Mouse (Mus musculus): ENCODE data around the gene Sptssb. TPM values are rescaled to one million over a fixed set of nuclear protein-coding genes. Genes with fewer than 3 reads are reported as not detected.

The Sptssb gene
- total and polyA plus RNA-seq, 3 experiments = not detected

DNA sequence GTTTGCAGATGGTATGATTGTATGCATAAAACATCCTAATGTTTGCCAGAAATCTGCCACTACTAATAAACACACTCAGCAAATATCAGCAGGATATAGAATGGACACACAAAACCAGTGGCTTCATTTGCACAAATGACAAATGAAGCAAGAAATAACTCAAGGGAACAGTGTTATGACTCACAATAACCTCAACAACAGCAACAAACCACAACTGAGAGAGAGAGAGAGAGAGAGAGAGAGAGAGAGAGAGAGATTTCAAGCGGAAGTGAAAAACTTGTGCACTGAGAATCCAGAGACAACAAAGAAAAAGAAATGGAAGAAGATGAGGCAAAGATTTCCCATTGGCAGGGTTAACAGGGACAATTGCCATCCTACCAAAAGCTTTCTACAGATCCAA lies 35.2 kb downstream of the Sptssb start:
- Histone ChIP-seq H3K4me3 (replicated peaks in 1 of 3; ENCODE audit: low read depth in 2 of 3, low read length in 2 of 3, poor library complexity in 1 of 3) (no peak overlapping the region), H3K9me3 (replicated peaks; ENCODE audit: low read length) (no peaks in the 10 kb centered on the region), H3K27me3 (replicated peaks) (no peaks in the 10 kb centered on the region), H3K4me2 (ENCODE audit: insufficient read depth, low read depth, poor library complexity, severe bottlenecking) (no peak overlapping the region), H3K36me3 (replicated peaks in 1 of 2; ENCODE audit: control insufficient read depth in 1 of 2, insufficient read depth in 1 of 2, low read length in 1 of 2) (no peaks in the 10 kb centered on the region), H3K9ac (ENCODE audit: insufficient read depth, low read depth) (no peak overlapping the region), H3K4me1 (ENCODE audit: control insufficient read depth in 1 of 2, insufficient read depth in 2 of 2) (peaks cover 6 to 26% of the 10 kb centered on the region in 2 experiments; a peak in 3 of 4 replicates), H3K79me2 (replicated peaks; ENCODE audit: control insufficient read depth, extremely low read depth, insufficient read depth, poor library complexity, severe bottlenecking) (no peaks in the 10 kb centered on the region), H3K27ac (ENCODE audit: insufficient read depth, low read depth) (no peak overlapping the region)
- TF ChIP-seq POLR2AphosphoS2 (IDR thresholded peaks at IDR 0.05; ENCODE audit: low read depth, low read length) = no peak
- TF ChIP-seq ELF1 (IDR thresholded peaks at IDR 0.05; ENCODE audit: low read depth, low read length) = peak; percentile 30; the same call in 1 of the 2 replicates
- TF ChIP-seq CHD2 (IDR thresholded peaks at IDR 0.05; ENCODE audit: low read length) = 0 out of 2 replicates have a peak, but pooled peaks have one; percentile 40
- no peak for TF ChIP-seq USF2 (conservative IDR thresholded peaks at IDR 0.05; ENCODE audit: low read depth, low read length)
- TF ChIP-seq CHD1 (IDR thresholded peaks at IDR 0.05; ENCODE audit: low read depth, low read length) = no peak
- peak; percentile 73 for TF ChIP-seq JUN (IDR thresholded peaks at IDR 0.05; ENCODE audit: insufficient read depth, low read depth, low read length)
- TF ChIP-seq MAX (IDR thresholded peaks at IDR 0.05; ENCODE audit: low read length) = no peak
- TF ChIP-seq NRF1 (IDR thresholded peaks at IDR 0.05; ENCODE audit: low read depth, low read length) = no peak
- no peak for TF ChIP-seq ZKSCAN1 (IDR thresholded peaks at IDR 0.05; ENCODE audit: borderline replicate concordance, low read depth, low read length)
- peak; percentile 49; the same call in 1 of the 2 replicates for TF ChIP-seq ETS1 (conservative IDR thresholded peaks at IDR 0.05; ENCODE audit: low read depth, low read length)
- TF ChIP-seq JUND (conservative IDR thresholded peaks at IDR 0.05; ENCODE audit: low read depth, low read length) = peak; percentile 81
- TF ChIP-seq SIN3A (IDR thresholded peaks at IDR 0.05; ENCODE audit: low read length) = 0 out of 2 replicates have a peak, but pooled peaks have one; percentile 32
- peak; percentile 61 for TF ChIP-seq BHLHE40 (IDR thresholded peaks at IDR 0.05; ENCODE audit: low read depth, low read length)
- TF ChIP-seq RCOR1 (conservative IDR thresholded peaks at IDR 0.05; ENCODE audit: low read depth, low read length) = 0 out of 2 replicates have a peak, but pooled peaks have one; percentile 63
- TF ChIP-seq PAX5 (IDR thresholded peaks at IDR 0.05; ENCODE audit: low read length) = no peak
- no peak for TF ChIP-seq UBTF (IDR thresholded peaks at IDR 0.05; ENCODE audit: low read depth, low read length)
- 0 out of 2 replicates have a peak, but pooled peaks have one; percentile 15 for TF ChIP-seq TCF12 (IDR thresholded peaks at IDR 0.05; ENCODE audit: low read depth, low read length)
- TF ChIP-seq CTCF (conservative IDR thresholded peaks at IDR 0.05 in 1 of 2, IDR thresholded peaks at IDR 0.05 in 1 of 2; ENCODE audit: low read depth in 2 of 2, low read length in 2 of 2) = no peak
- TF ChIP-seq SMC3 (IDR thresholded peaks at IDR 0.05; ENCODE audit: low read depth, low read length) = no peak
- TF ChIP-seq ZMIZ1 (IDR thresholded peaks at IDR 0.05; ENCODE audit: low read depth, low read length) = no peak
- peak; percentile 89 for TF ChIP-seq EP300 (IDR thresholded peaks at IDR 0.05; ENCODE audit: low read length)
- TF ChIP-seq E2F4 (IDR thresholded peaks at IDR 0.05; ENCODE audit: insufficient replicate concordance, low read depth, low read length) = no peak
- no peak for TF ChIP-seq TBP (conservative IDR thresholded peaks at IDR 0.05; ENCODE audit: low read depth, low read length)
- TF ChIP-seq IRF4 (IDR thresholded peaks at IDR 0.05; ENCODE audit: low read depth, low read length) = peak; percentile 77
- TF ChIP-seq GABPA (IDR thresholded peaks at IDR 0.05; ENCODE audit: insufficient replicate concordance, low read depth, low read length) = no peak
- TF ChIP-seq MAZ (IDR thresholded peaks at IDR 0.05; ENCODE audit: low read depth, low read length) = no peak
- no peak for TF ChIP-seq KAT2A (IDR thresholded peaks at IDR 0.05; ENCODE audit: insufficient replicate concordance, low read length)
- peak; percentile 77 for TF ChIP-seq MEF2A (IDR thresholded peaks at IDR 0.05; ENCODE audit: borderline replicate concordance, low read depth, low read length)
- TF ChIP-seq HCFC1 (IDR thresholded peaks at IDR 0.05; ENCODE audit: low read depth, low read length) = no peak
- TF ChIP-seq USF1 (IDR thresholded peaks at IDR 0.05; ENCODE audit: low read depth, low read length) = no peak
- TF ChIP-seq POLR2A (IDR thresholded peaks at IDR 0.05; ENCODE audit: low read depth, low read length) = no peak
- TF ChIP-seq MAFK (IDR thresholded peaks at IDR 0.05; ENCODE audit: insufficient replicate concordance, low read length) = peak; percentile 76; the same call in 1 of the 2 replicates
- TF ChIP-seq ZNF384 (IDR thresholded peaks at IDR 0.05; ENCODE audit: low read depth, low read length) = no peak
- TF ChIP-seq ZC3H11A (IDR thresholded peaks at IDR 0.05; ENCODE audit: low read depth, low read length) = no peak
- no peak for TF ChIP-seq RAD21 (IDR thresholded peaks at IDR 0.05; ENCODE audit: low read depth, low read length)
- TF ChIP-seq NELFE (IDR thresholded peaks at IDR 0.05; ENCODE audit: low read depth, low read length) = no peak
- TF ChIP-seq MXI1 (IDR thresholded peaks at IDR 0.05; ENCODE audit: low read depth, low read length) = no peak
- no peak for TF ChIP-seq MYC (IDR thresholded peaks at IDR 0.05; ENCODE audit: low read depth, low read length)
- DNase-seq (ENCODE audit: extremely low read depth) = peak; percentile 45
- dilution Hi-C loops (cut with MboI; ENCODE audit: extremely low pct_ligation_motif_present, extremely low pct_unique_long_range_greater_than_20kb, low sequenced_read_pairs) (no loop called here), in situ Hi-C loops (cut with MboI; ENCODE audit: low pct_ligation_motif_present, low pct_unique_long_range_greater_than_20kb, low sequenced_read_pairs) (no loop called here)

Measured in CH12.LX (cell line).